Mouse (Mus musculus): ENCODE data around the gene Egfr.

The Egfr gene

DNA sequence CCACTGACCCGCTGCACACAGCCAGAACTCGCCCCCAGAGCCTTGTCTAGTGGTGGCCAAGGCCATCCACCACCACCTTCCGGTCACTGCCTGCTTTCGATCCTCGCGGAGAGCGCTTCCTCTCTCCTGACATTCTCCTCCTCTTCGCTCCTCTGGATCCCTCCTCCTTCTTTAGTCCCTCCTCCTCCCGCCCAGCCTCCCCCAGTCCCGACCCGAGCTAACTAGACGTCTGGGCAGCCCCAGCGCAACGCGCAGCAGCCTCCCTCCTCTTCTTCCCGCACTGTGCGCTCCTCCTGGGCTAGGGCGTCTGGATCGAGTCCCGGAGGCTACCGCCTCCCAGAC is at the start of gene Egfr:
Gene Egfr (plus strand): TSS at position 197 of the 342 bp plus-strand sequence.
- no peak for DNase-seq (ENCODE audit: low spot score in 2 of 2)

DNA sequence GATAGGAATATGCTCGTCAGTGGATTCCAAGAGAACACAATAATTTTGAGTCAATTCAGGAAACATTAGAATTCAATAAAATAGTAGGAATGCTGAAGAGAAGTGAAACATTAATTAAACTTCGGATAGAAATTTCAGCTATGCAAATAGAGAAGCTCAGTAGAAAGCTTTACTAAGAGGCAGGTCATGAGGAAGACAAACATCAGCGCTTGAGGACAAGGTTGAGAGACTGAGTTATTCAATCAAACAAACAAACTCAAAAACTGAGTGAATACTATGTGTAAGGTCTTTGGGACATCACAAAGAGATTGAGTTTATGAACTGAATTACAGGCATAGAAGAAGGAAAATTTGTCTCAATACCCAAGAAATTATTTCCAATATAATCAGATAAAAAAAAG is 48.8 kb upstream of the Egfr start:
- DNase-seq (ENCODE audit: low spot score in 2 of 2): no peak

DNA sequence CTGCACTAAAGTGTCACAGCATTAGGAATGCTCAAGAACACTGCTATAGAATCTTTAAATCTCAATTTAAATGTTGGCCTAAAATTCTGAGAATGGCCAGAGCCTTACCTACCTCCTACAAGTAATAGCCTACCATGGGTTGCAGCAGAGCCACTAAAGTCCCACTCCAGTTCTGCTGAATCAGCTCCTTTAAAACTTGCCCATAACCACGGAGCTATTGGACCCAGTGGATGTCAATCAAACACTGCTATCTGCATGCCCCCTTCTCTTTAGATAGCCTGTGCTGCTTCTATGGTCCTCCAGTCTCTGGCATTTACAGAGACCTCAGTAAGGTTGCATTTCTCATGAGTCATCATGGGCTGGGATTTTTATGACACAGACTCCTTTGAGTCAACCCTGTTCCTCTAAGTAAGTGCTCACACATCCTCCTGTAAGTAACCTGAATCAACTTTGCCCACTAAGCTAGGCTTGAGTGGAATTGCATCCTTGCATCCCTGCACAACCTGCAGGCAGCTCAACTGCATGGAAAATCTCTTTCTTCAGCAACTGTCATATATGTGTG is 16.8 kb upstream of the Egfr start:
- DNase-seq (ENCODE audit: low spot score in 2 of 2): no peak

DNA sequence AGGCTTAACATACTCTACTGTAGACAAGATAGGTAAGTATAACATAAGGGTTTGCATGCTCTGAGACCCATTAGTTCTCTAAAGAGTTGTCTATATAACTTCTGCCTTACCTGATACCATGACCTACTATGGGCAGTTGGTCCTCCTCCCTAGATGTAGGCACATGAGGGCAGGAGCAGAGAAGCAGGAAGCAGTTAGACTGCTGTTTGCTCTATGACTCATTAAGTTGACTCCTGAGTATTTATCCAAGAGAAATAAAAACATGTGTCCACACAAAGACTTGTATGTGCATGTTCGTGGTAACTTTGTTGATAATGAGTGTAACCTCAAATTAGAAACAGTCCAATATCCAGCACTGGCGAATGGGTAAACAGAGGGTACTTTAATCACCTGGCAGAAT is 14.7 kb upstream of the Egfr start:
- no peak for DNase-seq (ENCODE audit: low spot score in 2 of 2)

DNA sequence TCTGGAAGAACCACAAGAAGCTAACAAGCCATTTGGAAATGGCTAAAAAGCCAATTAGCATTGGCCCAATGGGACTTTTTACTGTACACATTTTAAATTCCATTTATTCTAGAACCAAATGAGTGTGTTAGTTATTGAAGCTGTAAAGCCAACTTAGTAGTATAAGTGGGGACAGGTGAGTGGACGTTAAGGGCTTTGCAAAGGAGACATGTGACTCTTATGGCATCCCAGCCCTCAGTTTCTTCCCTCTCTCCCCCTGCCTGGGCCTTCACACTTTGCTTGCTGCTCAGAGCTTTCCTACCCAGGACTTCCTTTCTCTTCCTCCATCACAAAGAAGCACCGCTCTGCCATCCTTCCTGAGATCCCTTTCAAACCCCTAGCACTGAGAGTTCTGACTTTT is 13.3 kb upstream of the Egfr start:
- no peak for DNase-seq (ENCODE audit: low spot score in 2 of 2)

DNA sequence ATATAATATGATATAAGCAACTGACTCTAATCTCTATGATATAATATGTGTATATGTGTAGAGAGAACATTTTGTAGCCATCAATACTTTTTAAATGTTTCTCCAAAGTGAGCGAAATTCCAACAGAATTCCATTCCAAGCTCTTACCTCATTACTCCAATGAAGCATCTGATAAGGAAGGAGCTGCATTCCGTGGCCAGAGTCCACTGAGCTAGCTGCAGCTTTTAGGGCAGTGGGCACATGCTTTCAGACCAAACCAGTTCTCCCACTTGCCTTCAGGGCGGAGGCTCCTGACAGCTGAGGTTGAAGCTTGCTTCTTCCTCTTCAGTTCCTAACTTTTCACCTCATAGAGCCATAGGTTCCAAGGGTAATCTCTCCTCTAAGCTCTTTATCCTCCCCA is 12.8 kb upstream of the Egfr start:
- DNase-seq (ENCODE audit: low spot score in 2 of 2): no peak

DNA sequence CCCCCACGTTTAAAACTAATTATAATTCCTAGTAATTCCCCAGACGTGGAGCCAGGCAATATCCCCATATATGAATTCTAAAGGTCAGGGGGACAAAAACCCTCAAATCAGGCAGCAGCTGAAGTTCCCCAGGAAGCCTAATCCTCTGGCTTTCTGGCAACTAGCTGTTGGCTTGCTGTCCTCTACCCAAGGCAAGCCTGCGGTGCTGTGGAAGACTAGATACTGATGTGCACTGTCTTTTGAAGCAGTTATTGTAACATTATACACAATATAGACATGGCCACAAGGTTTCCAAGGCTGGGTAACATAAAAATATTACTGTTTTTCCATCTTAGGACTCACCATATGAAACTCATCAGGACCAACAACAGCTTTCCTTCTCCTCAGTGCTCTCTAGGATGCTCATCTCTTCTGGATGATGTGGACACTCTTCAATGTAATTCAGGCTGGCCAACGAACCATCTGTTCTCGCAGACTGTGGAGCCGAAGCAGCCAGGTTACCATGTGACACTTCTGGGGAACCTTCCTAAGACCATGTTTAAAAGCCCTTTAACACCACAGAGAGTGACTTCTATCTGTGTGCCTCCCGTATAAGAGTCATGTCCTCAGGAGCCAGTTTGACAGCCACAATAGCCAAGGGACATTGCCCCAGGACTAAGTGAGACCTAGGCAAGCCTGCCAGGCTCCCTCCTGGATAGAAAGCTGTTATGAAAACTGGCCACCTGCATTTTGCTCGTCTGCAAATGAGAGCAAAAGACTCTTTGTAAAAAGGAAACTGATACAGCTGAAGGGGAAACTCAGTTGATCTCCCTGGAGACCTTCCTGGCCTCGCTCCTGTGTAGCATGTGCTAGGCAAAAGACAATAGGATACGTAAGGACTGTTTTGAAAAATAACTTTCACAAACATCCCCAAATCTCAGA is 11.1 kb upstream of the Egfr start:
- no peak for DNase-seq (ENCODE audit: low spot score in 2 of 2)

DNA sequence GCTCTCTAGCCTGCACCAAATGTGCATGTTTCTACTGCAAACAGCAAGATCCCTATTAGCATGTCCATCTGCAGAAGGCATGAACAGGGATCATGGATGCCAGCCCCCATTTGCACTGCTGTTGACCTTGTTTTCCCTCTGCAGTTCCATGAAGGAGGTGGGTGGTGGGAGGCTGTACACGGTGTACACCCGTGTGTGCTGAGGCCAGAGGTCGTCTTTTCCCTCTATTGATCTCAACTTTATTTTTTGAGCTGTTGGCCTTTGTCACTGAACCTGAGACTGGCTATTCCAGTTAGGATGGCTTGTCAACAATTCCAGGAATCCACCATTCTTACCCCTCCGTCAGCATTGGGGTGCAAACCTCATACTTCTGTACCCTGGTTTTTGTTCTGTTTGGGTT is 9.8 kb upstream of the Egfr start:
- no peak for DNase-seq (ENCODE audit: low spot score in 2 of 2)

DNA sequence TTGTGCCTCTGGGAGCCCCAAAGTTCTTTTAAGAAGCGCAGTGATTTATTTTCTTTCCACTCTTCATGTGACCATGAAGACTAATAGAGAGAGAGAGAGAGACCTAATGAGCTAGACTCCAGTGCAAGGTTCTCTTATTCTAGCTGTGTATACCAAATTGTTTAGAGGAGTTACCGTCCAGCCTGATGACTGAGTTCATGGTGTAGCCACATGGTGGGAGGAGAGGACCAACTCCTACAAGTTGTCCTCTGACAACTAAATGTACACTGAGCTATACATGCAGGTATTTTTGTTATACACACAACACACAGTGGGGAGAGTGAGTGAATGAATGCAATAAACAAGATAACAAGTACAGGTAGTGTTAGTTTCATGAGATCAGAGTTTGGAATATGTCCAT is 9.2 kb upstream of the Egfr start:
- no peak for DNase-seq (ENCODE audit: low spot score in 2 of 2)

DNA sequence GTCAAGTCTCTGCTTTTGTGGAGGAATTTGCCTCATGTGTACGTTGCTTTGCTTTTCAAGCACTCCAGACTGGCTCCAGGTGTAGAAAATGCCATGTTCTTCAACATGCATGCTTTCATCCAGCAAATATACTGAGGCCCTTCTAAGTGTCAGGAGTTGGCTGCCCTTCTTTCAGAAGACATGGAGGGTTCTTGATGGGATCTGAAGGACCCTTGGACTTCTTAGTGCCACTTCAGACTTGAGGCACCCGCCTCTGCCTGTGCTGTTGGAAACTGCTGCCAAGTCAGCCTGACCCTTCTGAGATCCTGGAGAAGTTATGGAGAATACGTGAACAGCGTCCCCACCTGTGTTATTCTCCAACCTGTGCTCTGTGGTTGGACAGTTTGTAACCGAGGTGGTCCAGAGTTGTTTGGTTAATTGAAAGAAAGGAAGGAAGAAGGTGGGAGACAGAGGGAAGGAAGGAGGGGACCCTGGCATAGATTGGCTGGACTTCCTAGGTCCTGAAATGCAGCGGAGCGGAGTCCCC is 483 bp upstream of the Egfr start:
- no peak for DNase-seq (ENCODE audit: low spot score in 2 of 2)

DNA sequence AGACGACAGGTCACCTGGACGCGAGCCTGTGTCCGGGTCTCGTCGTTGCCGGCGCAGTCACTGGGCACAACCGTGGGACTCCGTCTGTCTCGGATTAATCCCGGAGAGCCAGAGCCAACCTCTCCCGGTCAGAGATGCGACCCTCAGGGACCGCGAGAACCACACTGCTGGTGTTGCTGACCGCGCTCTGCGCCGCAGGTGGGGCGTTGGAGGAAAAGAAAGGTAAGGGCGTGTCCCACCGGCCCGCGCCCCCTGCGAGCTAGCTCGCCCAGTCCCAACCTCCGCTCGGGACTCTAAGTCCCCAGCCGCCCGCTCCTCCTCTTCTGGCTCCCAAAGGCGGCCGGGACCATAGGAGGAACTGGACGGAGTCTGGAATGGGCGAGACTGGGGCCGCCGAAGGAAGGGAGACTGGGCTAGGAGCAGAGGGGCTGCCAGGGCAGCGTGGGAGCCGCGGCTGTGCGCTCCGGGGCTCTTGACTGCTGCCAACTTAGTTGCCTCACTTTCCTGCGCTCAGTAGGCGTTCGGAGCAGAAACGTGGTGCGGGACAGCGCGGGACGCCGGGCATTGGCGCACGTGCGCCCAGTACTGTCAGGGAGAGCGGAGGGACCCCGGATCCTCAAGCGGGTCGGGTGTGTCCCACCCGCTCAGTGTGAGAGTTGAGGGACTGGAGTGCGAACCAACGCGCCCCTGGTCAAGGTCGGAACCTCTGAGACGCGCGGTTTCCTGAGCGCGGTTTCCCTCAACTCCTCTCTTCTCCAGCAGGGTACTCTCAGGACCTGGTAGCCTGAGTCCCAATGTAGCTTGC is 548 bp downstream of the Egfr start:
- DNase-seq (ENCODE audit: low spot score in 2 of 2): no peak

DNA sequence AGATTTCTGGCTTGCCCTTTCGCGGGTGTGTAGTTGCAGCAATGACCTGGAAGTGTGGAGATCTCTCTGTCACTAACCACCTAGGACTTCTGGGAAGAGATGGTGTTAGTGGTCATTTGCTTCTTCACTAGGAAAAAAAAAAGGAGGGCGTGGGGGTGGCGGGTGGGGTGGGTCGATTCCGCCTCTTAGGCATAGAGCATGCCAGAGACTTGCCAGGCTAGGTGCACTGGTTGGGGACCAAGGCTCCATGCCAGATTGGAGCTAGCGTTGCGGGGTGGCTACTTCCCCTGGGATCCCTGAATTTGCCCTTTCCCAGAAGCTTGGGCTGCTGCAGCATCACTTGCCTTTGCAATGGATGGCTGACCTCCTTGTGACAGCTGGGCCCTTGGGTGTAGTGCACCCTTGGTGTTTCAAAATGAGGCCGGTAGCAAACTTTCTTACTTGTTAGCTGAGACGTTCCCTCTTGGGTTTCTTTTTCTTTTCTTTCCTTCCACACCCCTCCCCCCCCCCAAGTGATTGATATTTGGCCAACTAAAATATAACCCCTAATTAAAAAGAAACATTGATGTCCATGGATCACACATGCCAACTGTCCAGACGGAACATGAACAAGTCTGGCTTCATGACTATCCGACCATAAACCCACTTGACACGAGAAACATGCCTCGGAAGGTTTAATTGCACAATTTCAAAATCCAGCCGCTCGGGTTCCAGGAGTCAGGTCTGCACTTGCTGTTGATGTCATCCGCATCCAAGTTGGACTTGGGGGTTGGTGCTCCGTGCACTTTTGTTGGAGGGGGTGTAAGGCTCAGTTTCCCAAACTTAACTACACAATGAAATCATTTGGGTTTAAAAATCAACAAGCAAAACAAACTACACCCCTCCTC is 1.4 kb downstream of the Egfr start:
- DNase-seq (ENCODE audit: low spot score in 2 of 2): no peak

DNA sequence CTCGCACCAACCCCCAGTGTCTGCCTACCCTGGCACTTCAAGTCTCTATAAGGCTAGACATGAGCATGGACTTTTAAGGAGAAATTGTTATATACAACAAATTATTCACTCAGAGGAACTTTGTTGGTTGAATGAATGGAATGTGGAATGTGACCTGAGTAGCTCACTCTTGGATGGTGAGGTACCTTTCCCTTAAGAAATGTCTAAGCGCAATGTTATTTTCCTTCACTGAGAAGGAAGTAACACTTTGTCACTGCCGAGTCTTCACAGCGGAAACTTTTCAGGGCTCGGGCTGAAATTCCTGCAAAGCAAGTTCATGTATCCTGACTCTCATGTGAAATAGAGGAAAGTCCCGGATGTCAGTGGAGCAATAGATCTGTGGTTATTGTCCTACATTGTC is 7.9 kb downstream of the Egfr start:
- no peak for DNase-seq (ENCODE audit: low spot score in 2 of 2)

DNA sequence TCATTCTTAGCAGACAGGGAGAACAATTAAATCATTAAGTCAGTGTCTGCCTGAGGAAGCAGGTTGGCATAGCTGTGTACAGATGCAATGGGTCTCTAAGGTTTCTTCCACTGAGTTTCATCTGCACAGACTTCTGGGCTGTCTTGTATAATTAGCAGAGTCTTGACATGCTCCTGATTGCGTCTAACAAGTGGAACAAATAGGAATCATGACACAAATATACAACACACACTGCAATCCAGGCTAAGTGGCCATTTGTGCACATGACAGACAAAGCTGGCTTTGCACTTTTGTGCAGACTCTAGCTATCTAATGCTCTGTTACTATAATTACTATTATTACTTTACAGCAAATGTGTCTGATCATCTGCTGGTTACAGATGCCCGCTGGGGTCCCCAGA is 9.2 kb downstream of the Egfr start:
- no peak for DNase-seq (ENCODE audit: low spot score in 2 of 2)

DNA sequence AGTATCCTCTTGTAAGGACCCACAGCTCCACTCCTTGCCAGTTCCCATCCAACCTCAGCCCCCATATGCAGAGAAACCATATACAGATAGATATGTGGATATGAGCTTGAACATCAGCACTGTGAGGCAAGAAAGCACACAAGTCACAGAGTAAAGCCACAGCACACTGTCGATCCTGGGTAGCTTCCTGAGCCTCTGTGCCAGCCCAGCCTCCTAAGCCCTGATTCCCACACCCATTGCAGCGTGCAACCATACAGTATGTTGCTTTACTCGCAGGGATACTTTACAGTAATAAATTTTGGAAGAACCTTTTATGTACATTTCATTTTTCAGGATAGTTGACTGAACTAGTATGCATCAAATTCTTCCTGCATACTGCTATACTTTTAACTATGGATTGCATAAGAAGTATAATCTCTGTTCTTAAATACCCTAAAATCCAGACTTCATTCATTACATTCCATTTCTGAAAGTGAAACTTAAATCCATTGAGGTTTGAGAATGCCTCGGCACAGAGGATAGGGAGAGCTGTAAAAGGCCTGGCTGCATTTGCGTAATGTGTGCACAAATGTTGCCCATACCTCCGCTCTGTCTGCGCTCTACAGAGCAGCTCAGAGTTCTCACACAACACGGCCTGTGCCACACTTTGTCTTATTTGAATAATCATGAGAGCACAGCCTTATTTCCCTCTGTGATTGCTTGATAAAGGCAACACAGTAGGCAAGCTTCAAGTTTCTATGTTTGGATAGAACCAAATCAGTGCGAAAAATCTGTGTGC is 14.2 kb downstream of the Egfr start:
- no peak for DNase-seq (ENCODE audit: low spot score in 2 of 2)

DNA sequence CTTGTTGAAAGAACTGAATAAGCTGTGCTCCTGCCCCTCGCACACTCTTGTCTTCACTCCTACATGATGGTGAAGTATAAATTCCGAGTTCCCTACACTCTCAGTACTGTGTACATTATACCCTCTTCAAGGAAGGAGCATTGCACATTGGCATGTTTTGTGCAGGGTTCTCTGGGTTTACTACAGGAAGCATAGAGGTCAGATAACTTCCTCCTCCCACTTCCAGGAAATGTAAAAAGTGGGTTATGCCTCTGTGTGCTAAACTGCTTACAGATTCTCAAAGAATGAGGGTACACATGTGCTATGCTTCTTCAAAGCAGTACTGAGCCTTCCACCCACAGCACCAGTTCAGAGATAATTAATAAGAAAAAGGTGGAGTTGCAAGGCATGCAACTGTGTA is 16.0 kb downstream of the Egfr start:
- DNase-seq (ENCODE audit: low spot score in 2 of 2): no peak

DNA sequence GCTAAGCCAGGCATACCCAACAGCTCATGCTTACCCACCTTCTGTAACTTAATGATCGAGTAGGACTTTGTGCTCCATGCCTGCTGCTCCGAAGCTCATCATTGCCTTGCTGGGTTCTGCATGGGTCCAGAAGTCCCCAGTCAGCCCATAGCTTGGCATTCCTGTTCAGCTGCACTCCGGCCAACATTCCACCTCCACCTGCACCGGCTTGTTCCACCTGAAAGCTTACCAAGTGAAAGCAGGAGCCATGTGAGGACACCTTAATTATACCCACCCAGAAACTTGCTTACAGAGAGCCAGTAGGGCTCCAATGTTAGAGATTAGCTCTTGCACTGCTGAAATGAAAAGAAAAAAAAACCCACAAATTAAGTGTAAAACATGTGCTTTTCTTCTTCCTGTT is 17.3 kb downstream of the Egfr start:
- DNase-seq (ENCODE audit: low spot score in 2 of 2): no peak

DNA sequence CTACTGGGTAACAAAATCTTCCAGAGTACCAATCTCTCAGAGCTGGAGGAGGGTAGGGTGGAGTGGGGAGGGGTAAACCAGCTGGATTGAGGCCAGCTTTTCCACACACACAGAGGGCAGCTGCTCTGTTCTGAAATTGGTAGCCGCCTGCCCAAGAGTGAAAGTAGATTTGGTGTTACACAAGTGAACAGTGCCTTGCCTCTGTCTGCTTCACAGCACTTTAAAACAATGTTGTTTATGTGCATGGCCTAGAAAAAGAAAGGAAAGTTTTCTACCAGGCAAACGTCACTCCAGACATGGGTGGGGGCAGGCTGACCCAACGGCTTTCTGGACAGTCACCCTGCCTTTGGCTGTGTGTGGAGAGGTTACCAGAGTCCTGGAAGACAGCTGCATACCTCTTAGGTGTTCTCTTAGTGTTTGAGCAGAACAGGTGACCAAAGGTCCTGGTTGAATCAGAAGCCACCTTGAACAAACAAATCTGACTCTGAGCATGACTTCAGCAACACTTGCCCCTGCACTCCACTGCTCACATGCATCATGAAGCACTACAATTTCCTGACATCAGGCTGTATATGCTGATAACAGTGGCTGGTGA is 17.8 kb downstream of the Egfr start:
- no peak for DNase-seq (ENCODE audit: low spot score in 2 of 2)

DNA sequence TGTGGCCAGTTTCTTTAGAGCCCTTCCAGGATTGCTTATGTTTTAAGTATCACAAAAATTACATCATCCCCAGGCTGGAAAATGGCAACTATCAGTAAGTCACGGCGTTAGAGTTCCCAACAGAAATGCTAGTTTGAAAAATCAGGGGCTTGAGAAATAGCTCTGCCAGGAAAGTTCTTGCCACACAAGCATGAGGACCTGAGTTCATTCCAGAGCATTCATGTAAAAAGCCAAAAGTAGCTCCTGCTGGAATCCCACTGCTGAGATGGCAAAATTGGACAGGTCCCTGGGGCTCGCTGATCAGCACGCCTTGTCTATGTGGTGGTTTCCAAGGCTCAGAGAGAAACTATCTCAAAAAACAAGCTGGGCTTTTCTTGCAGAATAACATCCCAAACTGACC is 19.0 kb downstream of the Egfr start:
- no peak for DNase-seq (ENCODE audit: low spot score in 2 of 2)

DNA sequence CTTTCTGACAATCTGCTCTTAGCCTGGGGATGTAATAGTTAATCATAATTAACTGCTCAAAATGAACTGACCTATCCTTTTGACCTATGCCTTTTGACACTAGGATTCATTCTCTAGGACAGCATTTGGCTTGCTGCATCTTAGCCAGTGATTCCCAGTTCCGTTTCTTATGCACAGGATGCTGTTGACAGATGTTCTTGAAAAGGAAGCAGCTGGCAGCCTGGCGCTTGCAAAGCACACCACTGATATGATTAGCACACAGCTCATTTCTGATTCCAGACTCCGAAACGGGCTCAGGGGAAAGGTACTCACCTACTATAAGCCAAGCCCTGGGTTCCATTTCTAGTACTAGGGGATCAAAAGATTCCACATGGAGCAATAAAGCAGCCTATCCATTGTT is 20.7 kb downstream of the Egfr start:
- no peak for DNase-seq (ENCODE audit: low spot score in 2 of 2)

All from thymus, postnatal 10 days (tissue).